Mouse (Mus musculus) frontal cortex, postnatal 10 days (tissue): Measurements from ENCODE around the gene Alg11.
A peak's percentile ranks its signal among the peaks of the same experiment; 100 is the strongest.

Experiments
- DNase-seq, 2 experiments: peaks; one replicate each; pipeline ENCODE4 v3.0.0; 2022; ENCODE audit warnings: low spot score in 2 of 2, mixed read lengths in 1 of 2

The Alg11 gene

GRCm38 (mm10) chr8:22060446-22060889, at the start of gene Alg11:
Gene Alg11 (plus strand): TSS chr8:22060721.
- peak; percentile 97 to 98 for DNase-seq

GRCm38 (mm10) chr8:22013034-22013707, 47.4 kb upstream of the Alg11 start:
- no peak for DNase-seq

- no peak for DNase-seq
Observed at GRCm38 (mm10) chr8:22017731-22018130, 42.8 kb upstream of the Alg11 start.

- no peak for DNase-seq
Observed at GRCm38 (mm10) chr8:22019498-22019897, 41.0 kb upstream of the Alg11 start.

- DNase-seq, result no peak
Observed at GRCm38 (mm10) chr8:22022244-22022643, 38.3 kb upstream of the Alg11 start.

- DNase-seq, result no peak
Observed at GRCm38 (mm10) chr8:22025241-22025640, 35.3 kb upstream of the Alg11 start.

GRCm38 (mm10) chr8:22028973-22029372, 31.5 kb upstream of the Alg11 start:
- DNase-seq, result no peak

GRCm38 (mm10) chr8:22030990-22031389, 29.5 kb upstream of the Alg11 start:
- no peak for DNase-seq

GRCm38 (mm10) chr8:22036137-22036536, 24.4 kb upstream of the Alg11 start:
- no peak for DNase-seq

GRCm38 (mm10) chr8:22037022-22037421, 23.5 kb upstream of the Alg11 start:
- DNase-seq, result no peak

- no peak for DNase-seq
Observed at GRCm38 (mm10) chr8:22039468-22040152, 20.9 kb upstream of the Alg11 start.

- no peak for DNase-seq
Observed at GRCm38 (mm10) chr8:22040153-22040509, 20.4 kb upstream of the Alg11 start.

- DNase-seq, result no peak
Observed at GRCm38 (mm10) chr8:22042515-22042914, 18.0 kb upstream of the Alg11 start.

- no peak for DNase-seq
Observed at GRCm38 (mm10) chr8:22043706-22044105, 16.8 kb upstream of the Alg11 start.

- DNase-seq, result no peak
Observed at GRCm38 (mm10) chr8:22047699-22048464, 12.6 kb upstream of the Alg11 start.

- DNase-seq, result no peak
Observed at GRCm38 (mm10) chr8:22054674-22055491, 5.6 kb upstream of the Alg11 start.

- no peak for DNase-seq
Observed at GRCm38 (mm10) chr8:22055492-22055877, 5.0 kb upstream of the Alg11 start.

- no peak for DNase-seq
Observed at GRCm38 (mm10) chr8:22056850-22057249, 3.7 kb upstream of the Alg11 start.

GRCm38 (mm10) chr8:22058368-22058767, 2.2 kb upstream of the Alg11 start:
- no peak for DNase-seq

- DNase-seq, result no peak
Observed at GRCm38 (mm10) chr8:22059153-22059738, 1.3 kb upstream of the Alg11 start.

GRCm38 (mm10) chr8:22059821-22060445, 588 bp upstream of the Alg11 start, which contains the start of gene Atp7b:
Gene Atp7b (minus strand): TSS chr8:22060305.
- no peak for DNase-seq
